8 mouse cellular contexts compared by ENCODE assay signal in genomic region chr17:32788094-32788559, GRCm38 (mm10). TPM values are rescaled to one million over a fixed set of nuclear protein-coding genes. Genes with fewer than 3 reads are reported as not detected.
A peak's percentile ranks its signal among the peaks of the same experiment; 100 is the strongest.
DNase-seq lines count a peak whose midpoint lies in the region; ATAC-seq and TF ChIP-seq lines count a peak whose summit lies in the region.

Gene Zfp871 (minus strand): TSS chr17:32788287.

- peak within 1 kb of the TSS; percentile 76 for H3K27ac ChIP-seq in cortical plate, adult 2 months (ENCODE audit: insufficient read depth, low read length)

- no peak for TF ChIP-seq CTCF in cortical plate, adult 2 months (IDR thresholded peaks at IDR 0.05; ENCODE audit: extremely low read depth, insufficient read depth, low read length)

- H3K9me3 ChIP-seq in megakaryocyte, embryonic 14.5 days: no peaks in the 10 kb centered on the region

- H3K4me3 ChIP-seq in cortical plate, adult 2 months (ENCODE audit: insufficient read depth, low read length): peak within 1 kb of the TSS; percentile 62
- peak within 1 kb of the TSS; percentile 95 for H3K4me3 ChIP-seq in megakaryocyte, embryonic 14.5 days (replicated peaks)

- DNase-seq in gastrocnemius, adult 8-10 months (ENCODE audit: low spot score in 2 of 2): peak; percentile 74 to 78
- DNase-seq in hindlimb bud, embryonic 11.5 days (ENCODE audit: extremely low spot score, low read depth, low spot score): peak; percentile 82
- DNase-seq in left cerebral cortex, adult 8-10 months (ENCODE audit: low spot score in 2 of 2): peak; percentile 71 to 92
- peak; percentile 93 to 97 for DNase-seq in right cerebral cortex, postnatal 10 days (ENCODE audit: low spot score in 2 of 2)
- DNase-seq in urinary bladder, postnatal 25 days (ENCODE audit: low spot score): peak; percentile 61

- peak; percentile 99 for ATAC-seq in activated CD4-positive, CD25-positive, alpha-beta regulatory T cell, adult 4 months

- H3K36me3 ChIP-seq in megakaryocyte, embryonic 14.5 days (replicated peaks; ENCODE audit: low read length): peaks cover 31% of the 10 kb centered on the region

- peak; percentile 95 for TF ChIP-seq POLR2A in cortical plate, adult 2 months (IDR thresholded peaks at IDR 0.05; ENCODE audit: extremely low read depth, insufficient read depth, low read length)

- H3K4me1 ChIP-seq in cortical plate, adult 2 months (ENCODE audit: control insufficient read depth, insufficient read depth, low read length): peaks cover 8% of the 10 kb centered on the region
- peaks cover 36% of the 10 kb centered on the region for H3K4me1 ChIP-seq in megakaryocyte, embryonic 14.5 days

- peaks cover 3% of the 10 kb centered on the region for H3K27me3 ChIP-seq in megakaryocyte, embryonic 14.5 days (replicated peaks)

RNA-seq across cellular contexts. Expression of gene Zfp871, which starts in this region (rescaled TPM):
- 10 to 100 TPM; 37.6 to 40.7 TPM for polyA plus RNA-seq in activated CD4-positive, CD25-positive, alpha-beta regulatory T cell, adult 4 months (2017; shearing (Covaris generic))
- polyA plus RNA-seq in cortical plate, adult 2 months (2012; rRNA removed): 26.3 and 27.4 TPM in 2 replicates
- total RNA-seq in gastrocnemius, adult 8-10 months (2022): 10 to 100 TPM; 20.6 to 27.2 (median 22.8) TPM
- total RNA-seq in left cerebral cortex, adult 8-10 months (2022): 10 to 100 TPM; 65.9 to 94.1 (median 79.6) TPM
- 0.16 TPM in 1 of 2 replicates, not detected in the other for polyA plus RNA-seq in megakaryocyte, embryonic 14.5 days (2012; ENCODE audit: insufficient read depth, low replicate concordance)

Comparison
In these comparisons a context has a peak if more than half of its experiments do, and no peak if none do; other contexts are left out.
1. Peak in every context shown above with its lines: DNase-seq, ATAC-seq, H3K4me3 ChIP-seq and H3K27ac ChIP-seq.
2. RNA of gene Zfp871 (polyA plus RNA-seq): 37.6 to 40.7 TPM in activated CD4-positive, CD25-positive, alpha-beta regulatory T cell, adult 4 months and 26.3 to 27.4 TPM in cortical plate, adult 2 months; 0.16 TPM in megakaryocyte, embryonic 14.5 days; every median in the first group is over 10 times any median in the second.